Mouse (Mus musculus) left cerebral cortex, adult 9 months (tissue): Measurements from ENCODE around the gene Rps2.

ENCODE experiments used
- DNase-seq, 2 experiments: peaks; one replicate each; pipeline ENCODE4 v3.0.0; 2022; ENCODE audit warnings: low spot score in 2 of 2

The Rps2 gene

DNA sequence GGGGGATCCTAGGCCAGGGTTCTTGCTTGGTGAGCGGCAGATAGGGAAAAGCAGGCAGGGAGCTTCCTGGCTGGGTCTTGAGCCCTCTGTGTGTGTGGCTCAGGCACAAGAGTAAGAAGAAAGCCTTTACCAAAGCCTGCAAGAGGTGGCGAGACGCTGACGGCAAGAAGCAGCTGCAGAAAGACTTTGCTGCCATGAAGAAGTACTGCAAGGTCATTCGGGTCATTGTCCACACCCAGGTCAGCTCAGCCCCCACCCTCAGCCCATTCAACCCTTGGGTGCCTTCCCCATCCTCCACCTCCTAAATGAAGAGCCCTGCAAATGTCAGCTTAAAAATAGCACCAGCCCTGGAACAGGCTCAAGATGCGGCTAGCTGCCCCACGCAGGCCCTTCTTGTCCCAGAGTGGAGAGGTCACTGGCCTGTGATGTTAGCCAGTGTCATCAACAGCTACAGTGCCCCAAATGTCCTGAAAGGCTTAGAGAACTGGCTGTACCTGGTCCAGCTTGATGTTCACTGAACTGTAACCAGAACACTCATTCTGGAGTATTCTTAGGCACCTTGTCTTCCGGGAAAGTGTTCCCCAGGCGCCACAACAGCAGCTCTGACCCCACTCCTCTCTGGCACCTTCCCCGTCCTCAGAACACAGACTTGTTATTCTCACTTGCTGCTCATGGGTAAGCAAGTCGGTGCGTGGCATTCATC lies 14.5 kb downstream of the Rps2 start:
- DNase-seq: no peak

DNA sequence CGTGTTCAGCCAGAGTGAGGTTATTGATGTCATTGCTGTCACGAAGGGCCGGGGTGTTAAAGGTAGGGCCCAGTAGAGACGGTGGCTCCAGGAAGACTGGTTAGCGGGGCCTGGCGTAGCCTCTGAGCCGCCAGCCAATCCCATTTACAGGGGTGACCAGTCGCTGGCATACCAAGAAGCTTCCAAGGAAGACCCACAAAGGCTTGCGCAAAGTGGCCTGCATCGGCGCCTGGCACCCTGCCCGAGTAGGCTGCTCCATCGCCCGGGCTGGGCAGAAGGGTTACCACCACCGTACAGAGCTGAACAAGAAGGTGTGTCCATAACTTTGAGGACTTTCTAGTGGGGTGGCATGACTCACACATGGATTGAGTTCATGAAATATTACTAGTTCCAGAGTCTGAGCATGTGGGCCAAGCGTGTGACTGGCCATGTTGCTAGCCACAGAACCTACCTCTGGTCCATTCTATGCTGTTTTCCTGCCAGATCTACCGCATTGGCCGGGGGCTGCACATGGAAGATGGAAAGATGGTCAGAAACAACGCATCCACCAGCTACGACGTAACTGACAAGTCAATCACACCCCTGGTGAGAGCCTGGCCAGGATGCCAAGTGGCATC lies 15.6 kb downstream of the Rps2 start:
- no peak for DNase-seq

DNA sequence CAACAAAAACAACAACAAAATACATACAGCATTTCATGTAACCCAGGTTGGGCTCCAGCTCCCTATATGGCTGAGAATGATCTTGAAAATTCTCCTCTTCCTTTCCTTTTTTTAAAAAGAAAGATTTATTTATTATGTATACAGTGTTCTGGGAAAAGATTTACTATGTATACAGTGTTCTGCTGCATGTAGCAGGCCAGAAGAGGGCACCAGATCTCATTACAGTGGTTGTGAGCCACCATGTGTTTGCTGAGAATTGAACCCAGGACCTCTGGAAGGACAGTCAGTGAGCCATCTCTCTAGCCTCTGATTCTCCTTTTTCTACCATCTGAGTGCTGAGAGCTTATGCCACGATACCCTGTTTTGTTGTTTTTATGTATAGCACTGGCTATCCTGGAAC lies 16.6 kb downstream of the Rps2 start:
- no peak for DNase-seq

DNA sequence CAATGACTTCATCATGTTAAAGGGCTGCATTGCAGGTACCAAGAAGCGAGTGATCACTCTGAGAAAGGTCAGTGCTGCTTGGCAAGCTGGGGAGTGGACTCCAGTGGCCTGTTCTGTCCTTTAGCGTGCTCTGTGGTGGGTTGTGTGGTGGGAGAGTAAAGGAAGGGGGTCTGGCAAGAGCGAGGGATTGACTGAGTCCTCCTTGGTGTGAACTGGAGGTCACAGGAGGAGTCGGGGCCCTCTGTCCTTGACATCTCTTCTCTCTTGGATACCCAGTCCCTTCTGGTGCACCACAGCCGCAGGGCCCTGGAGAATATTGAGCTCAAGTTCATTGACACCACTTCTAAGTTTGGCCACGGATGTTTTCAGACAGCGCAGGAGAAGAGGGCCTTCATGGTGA lies 17.5 kb downstream of the Rps2 start:
- no peak for DNase-seq

DNA sequence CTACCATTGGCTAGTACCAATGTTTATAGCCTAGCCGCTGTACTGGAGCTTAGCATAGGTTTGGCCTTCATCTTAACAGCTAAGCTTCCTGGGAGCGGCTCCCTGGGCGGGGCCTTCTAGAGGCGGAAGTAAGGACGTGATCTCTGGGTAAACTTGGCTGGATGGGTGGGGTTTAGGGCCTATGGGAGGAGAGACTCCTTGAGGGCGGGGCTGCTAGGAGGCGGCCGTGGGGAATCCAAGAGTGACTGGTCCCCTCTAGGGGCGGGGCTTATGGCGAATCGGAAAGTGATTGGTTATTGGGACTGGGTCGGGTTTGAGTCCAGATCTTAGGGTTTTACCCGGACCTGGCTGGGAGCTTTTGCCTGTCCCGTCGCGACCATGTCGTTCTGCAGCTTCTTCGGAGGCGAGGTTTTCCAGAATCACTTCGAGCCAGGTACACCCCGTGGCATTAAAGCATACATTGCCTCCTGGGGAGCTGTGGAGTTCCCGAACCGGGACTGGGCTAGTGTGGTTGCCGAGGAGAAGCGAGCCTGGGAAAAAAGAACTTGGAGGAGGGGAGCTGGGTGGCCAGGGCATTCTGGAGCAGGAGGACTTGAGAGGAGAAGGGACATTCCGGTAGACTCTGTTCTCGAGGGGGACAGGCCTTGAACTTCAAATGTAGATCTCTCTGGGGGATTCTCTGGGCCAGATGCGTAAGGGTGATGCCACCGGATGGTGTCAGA lies 18.6 kb downstream of the Rps2 start, which contains the start of gene Msrb1:
Gene Msrb1, plus strand, starts transcription at position 313 of the 722 bp plus-strand sequence.
- peak; percentile 89 to 96 for DNase-seq

DNA sequence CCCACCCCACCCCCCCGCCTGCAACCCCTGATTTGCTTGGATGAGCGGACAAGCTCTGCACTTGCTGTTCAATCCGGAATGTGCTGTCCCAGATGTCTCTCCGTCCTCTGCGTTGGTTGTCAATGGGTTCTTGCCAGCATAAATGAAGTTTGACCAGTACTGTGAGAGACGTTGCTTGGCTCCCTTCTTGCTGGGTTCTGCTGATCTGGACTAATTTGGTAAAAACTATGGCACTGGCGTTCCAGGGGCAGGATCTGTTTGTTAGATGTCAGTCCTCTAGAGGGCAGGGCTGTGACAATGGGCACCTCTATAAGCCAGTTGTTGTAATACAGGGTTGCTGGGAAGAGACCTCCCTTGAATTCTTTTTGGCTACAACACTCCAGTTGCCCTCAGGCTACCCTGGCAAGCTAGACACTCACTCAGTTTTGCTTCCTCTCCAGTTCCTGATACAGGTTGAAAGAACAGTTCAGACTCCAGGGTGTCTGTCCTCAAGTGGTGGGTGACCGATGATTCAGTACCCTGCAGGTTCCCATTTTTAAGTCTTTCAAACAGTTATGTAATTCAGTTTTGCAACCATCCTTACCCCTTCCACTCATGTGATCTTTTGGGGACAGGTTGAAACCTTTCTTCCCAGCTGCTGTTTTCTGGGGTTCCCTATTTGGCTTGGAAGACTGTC lies 19.4 kb downstream of the Rps2 start:
- DNase-seq: no peak

DNA sequence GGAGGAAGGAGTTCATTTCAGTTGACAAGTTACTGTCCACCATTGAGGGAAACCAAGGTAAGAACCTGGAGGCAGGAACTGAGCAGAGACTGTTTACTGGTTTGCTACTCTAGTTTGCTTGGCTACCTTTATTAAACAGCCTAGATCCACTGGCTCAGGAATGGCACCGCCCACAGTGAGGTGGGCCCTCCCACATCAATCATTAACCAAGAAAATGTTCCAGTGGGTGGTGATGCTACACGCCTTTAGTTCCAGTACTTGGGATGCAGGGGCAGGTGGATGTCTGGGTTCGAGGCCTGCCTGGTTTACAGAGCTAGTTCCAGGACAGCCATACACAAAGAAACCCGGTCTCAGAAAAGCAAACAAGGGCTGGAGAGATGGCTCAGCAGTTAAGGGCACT lies 20.3 kb downstream of the Rps2 start:
- no peak for DNase-seq

DNA sequence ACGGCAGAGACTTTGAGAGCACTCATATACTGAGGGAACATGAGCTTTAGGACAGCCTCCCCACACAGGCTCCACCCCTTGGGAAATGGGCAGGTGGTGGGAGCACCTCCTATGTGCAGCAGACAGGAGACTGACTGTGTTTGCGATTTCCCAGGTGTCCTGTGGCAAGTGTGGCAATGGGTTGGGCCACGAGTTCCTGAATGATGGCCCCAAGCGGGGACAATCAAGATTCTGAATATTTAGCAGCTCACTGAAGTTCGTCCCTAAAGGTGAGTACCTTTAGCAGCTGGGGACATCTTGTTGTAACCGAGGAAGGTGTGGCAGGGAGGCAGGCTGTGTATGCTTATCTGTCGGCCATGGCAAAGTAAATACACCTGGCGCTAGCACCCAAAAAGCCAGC lies 22.0 kb downstream of the Rps2 start:
- no peak for DNase-seq

DNA sequence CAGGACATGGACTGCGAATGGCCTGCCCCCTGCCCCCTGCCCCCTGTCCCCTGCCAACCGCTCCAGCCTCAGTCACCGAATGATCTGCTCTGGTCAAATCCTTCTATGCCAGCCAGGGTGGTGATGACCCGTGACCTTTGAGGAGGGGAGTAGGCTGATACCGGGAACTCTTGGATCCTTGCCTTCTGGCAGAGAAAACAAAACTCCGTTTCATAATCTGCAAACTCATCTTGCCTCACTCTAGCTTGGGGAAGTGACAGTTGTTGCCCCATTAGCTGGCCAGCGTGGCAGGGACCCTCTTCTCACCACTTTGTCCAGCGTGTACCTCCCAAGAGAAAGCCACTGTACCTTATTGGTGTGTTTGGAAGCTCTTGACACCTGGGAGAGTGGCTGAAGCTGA lies 24.4 kb downstream of the Rps2 start:
- DNase-seq: no peak

DNA sequence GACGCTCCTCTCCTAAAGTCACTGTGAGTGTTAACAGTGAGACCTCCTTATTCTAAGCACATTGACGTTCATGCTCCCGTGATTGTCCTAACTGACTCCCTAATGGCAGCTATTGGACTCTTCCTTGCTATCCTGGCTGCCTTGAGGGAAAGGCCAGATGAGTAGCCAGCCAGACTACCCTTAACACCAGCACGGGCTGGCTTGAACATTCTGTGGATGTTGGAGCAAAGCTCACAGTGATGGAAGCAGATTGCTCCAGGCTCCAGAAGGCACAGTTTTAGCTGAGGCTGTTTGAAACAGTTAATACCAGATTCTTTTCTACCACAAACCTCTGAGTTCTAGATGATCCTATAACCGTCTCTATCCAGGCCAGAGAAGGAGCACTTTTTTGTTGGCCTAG lies 26.0 kb downstream of the Rps2 start:
- DNase-seq: no peak

DNA sequence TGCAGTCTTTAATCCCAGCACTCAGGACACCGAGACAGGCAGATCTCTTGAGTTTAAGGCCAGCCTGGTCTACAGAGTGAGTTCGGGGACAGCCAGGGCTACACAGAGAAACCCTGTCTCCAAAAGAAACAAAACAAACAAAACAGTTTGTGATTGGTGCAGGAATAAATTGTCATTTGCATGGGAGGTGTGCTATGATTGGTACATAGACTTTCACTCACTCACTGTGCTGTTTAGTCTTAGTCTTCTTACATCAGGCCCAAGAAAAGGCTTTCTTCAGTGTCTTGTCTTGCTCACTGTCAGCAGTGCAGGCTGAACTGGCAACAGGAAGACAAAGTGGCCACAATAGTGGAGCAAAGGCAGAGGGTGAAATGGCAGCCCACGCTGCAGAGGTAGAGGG lies 26.5 kb downstream of the Rps2 start:
- DNase-seq: no peak

DNA sequence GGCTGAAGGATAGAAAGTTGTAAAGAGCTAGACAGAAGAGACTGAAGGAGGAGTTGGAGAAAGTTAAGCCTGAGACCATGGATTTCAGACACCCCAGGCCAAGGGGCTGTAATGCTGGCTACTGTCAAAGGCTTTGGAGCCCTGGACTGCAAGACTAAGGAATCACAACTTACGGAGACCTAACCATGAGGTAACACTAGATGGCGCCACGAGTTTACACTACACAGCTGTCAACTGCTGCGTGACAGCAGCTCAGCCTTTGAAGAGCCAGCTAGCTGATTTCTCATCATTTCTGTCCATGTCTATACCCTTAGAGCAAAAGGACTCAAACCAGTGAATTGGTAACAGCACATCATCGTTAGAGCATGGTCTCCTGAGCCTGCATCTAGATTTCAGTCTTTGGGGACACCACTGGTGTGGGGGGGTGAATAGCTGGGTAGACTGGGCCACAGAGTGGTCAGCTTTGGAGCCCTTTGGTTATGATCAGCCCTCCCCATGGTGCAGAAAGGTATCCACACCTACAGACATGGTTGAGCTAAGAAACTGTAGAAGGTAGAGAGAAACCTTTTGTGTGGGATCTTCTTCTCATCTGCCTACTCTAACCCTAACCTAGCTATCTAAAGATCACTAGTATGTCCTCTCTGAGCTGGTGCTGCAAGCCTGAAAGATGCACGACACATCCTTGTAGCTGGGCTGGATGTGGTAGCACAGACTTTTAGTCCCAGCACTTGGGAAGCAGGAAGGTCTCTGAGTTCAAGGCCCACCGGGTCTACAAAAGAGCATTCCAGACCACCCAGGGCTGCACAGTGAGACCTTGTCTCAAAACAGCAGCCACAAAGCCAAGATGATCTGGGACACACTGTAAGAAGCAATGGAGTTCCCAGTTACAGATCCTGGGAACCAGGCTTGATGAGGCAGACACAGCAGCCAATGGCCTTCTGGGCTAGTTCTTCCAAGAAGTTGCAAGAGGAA lies 27.9 kb downstream of the Rps2 start:
- peak in 1 of 2 experiments; percentile 92 for DNase-seq

DNA sequence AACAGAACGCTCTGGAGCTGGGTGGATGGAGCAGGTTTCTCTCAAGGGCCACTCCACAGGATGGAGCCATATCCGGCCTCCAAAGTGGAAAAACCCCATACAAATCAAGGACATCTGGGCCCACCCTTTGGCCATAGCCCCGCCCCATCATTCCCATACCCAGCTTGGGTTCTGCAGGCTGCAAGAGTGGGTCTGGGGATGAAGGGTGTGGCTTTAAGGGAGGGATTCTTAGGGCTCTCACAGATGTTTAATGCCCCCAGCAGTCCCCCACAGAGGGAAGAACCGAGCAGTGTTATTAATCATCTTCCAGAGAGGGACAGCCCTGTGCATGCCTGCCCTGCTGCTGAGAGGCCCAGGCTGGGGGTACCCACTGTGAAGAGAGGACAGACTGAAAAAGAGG lies 29.1 kb downstream of the Rps2 start:
- no peak for DNase-seq

DNA sequence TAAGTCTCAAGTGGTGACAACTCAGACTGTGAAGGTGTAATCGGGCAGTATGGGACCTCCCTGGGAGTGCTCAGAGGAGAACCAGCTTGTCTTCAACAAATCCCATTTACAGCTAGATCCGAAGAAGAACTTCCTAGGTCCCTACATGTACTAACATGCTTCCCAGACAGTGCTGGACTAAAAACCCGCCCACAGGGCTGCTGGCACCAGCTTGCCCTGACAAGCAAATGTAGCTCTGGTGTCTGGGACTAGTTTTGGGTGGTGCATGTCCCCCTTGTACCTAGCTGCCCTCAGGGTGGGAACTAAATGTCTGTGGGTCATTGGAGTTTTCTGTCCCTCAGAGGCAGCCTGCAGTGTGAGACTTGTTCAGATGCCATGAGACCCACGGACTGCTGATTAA lies 33.6 kb downstream of the Rps2 start:
- DNase-seq: no peak

DNA sequence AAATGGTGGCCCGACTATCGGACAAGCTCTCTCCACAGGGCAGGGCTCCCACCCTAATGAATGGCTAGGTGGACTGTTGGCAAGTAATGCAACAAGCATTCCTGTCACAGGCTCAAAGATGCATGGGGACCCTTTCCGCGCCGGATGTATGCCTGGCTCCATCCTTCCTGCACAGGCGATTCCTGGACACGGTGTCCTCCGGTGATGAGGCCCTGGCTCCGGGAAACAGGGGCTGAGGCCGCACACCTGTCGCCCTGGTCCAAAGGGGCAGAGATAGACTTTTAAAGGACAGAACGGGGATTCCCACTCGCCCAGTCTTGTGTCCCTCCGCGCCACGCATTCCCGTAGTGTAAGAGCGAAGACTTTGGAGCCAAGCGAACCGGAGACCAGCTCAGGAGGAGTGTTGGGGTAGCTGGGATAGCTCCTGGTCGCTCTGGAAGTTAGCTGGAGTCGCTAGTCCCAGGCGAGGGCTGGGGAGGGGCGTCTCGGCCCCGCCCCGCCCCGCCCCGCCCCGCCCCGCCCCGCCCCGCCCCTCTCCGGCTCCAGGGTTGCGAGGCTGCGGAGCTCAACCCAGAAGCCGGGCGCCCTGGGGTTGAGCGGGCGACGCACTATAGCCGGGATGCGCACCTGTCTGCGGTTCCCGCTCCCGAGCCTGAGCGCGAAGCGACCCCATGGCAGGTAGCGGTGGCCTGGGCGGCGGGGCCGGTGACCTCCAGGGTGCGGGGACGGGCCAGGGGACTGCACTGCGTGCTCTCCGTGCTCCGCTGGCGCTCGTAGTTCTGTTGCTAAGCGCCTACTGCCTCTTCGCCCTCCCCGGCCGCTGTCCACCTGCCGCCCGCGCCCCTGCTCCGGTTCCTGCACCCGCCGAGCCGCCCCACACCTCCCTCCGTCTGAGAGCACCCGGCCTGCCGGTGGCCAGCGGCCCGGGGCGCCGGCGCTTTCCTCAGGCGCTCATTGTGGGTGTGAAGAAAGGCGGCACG lies 34.8 kb downstream of the Rps2 start, which contains the start of gene Hs3st6:
Gene Hs3st6, plus strand, starts transcription at position 574 of the 980 bp plus-strand sequence.
- DNase-seq: no peak

DNA sequence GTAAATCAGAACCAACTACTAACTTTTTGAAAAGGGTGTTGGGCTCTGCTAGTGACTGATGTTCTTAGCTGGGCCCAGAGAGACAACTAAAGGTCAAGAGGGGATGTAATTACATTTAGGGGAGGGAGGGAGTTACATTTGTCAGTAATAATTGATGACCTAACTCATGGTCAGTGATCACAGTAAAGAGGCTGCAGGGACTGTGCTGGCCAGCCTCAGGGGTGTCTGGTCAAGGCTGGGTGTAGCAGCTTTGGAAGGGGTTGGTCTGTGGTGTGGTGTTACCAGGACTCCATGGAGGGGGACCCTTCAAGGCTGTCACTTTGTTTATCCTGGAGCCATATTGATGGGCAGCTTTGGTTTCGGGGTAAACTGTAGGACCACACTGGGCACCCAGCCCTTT lies 39.5 kb downstream of the Rps2 start:
- DNase-seq: no peak

DNA sequence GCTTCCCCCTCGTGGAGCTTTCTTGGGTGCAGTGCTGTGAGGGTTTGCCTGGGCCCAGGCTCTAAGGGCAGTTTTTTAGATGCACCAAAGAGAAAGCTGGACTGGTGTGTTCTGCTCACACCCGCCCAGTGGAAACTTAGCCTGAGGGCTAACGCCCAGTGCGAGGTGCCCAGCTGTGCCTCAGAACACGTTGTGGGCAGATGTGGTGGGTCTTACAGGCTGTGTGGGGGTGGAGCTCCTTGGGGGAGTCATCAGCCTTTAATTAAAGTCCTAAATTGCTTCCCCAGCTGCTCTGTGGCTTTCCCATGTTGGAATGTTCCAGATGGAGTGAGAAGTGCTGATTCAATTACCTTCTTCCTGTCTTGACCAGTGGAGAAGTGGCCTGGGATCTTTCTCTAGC lies 43.2 kb downstream of the Rps2 start:
- no peak for DNase-seq

DNA sequence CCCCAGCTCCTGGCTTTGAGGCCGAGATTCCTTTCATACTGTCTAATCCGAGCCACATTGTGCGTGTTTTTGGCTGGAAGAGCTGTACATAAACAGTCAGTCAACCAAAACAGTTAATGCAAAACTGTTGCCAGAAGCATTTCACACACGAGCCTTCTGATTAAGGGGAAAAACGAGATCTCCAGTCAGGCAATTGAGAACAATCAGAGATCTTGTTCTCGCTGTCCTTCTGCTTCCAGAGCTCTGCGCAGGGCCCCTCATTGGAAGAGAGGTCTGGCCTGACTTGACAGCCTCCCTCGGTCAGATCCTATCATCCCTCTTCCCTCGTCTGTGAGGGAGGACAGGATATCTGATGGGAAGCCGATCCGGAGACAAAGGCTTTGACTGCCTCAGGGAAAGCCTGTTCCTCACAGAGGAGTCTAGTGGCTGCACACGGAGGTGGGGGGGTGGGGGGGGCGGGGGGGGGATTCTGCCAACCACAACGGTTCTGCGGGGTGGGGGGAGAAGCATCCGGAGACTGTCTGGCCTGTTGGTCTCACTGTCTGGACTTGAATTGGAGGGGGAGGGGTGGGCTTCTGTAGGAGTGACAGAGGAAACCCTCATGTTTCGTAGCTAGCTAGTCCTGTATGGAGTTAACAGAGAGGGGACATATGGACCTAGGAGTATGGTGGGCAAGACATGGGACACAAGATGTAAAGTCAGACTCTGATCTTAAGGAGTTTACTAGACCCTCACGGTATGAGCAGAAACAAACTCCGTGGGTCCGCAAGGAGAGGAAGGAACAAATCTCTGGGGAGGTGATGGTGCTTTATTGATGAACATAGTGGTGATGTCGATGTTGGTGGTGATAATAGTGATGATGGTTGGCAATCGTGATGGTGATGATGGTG lies 47.3 kb downstream of the Rps2 start:
- DNase-seq: no peak

DNA sequence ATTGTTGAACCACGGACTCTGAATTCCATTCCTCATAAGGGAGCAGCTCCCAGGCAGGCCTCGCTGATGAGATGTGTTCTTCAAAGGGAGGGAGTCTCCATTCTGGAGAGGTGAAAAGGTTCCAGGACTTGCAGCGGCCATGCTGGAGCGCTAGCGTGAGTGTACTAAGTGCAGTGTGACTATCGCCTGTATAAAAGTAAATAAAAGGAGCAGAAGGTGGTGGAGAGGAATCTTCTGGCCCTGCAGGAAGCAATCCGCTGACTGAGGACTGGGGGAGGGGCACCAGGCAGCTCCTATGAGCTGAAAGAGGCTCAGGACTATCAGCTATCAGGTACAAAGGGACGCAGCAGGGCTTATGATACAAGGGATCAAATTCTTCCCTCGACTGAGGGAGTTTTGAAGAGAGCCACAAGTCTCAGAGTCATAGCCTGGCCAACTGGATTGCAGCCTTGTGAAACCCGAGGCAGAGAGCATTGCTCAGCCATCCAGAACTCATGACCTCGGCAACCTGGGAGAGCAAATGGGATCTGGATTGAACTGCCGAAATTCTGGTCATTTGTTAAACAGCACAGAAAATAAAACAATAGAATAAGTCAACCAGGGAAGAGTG lies 48.5 kb downstream of the Rps2 start:
- no peak for DNase-seq
